Mouse (Mus musculus): ENCODE results near the gene Grk2.

DNA sequence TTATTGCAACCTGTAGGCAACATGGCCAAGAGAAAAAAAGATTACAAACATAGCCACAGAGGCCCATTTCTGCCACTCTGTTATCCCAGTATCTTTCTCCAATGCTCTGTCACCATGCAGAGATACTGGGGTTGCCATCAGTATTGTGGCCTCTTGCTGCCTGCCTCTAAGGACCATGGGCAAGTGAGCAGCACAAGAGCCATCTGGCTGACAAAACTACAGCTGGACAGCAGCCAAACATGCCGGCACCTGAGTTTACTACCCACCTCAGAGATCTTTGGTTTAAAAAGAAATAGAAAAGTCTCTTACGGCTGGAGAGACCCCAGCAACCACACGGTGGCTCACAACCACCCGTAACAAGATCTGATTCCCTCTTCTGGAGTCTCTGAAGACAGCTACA, 13.2 kb upstream of the Grk2 start:
- TF ChIP-seq CTCF (IDR thresholded peaks at IDR 0.05; ENCODE audit: insufficient read depth, low read length) (no peak), POLR2A (IDR thresholded peaks at IDR 0.05; ENCODE audit: borderline replicate concordance, extremely low read depth, low read depth, low read length) (no peak)
